Mouse (Mus musculus): ENCODE measurements around the gene Foxi1.

GRCm38 (mm10) chr11:34240252-34240651 is 32.4 kb upstream of the Foxi1 start:
- TF ChIP-seq CTCF (IDR thresholded peaks at IDR 0.05; ENCODE audit: extremely low read depth, insufficient read depth, insufficient read length, insufficient replicate concordance) = no peak
- no peak for TF ChIP-seq POLR2A (IDR thresholded peaks at IDR 0.05; ENCODE audit: low read depth, low read length)
